Mouse (Mus musculus): ENCODE results near the gene Ddi2. TPM values are rescaled to one million over a fixed set of nuclear protein-coding genes. Genes with fewer than 3 reads are reported as not detected.

Gene Ddi2
- polyA plus RNA-seq, 1 experiment: 18.7 TPM

DNA sequence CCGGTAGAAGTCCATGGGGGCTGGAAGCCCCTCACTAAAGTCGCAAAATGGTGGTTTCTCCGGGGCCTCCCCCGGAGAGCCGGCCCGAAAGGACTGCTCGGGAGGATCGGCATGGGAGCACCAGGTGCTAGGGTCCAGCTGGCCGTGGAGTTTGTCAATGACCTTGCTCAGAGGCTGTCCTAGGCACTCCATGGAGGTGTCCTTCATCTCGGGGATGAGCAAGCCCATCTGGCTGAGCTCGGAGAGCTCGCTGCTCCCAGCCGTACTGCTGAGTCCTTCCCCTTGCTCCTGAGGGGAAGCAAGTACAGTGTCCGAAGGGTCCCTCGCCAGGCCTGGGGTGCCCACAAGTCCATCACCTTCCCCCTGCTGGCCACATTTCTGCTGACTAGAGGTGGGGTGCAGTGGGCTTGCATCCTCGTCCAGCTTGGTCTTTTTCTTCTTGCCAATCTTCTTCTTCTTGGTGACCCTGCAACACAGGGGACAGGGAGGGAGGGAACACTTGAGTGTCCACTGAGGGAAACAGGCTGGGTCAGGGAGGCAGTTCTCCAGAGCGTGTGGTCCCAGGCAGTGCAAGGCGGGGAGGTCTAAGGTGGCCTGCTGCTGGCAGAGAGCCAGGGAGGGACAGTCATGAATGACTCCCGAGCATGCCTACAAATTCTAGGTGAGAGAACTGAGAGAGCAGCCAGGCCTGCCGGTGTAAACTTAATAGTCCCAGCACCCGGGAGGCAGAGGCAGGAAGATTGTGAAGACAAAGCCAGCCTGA lies 90.9 kb downstream of the Ddi2 start:
- DNase-seq (ENCODE audit: extremely low spot score in 1 of 2, low spot score in 1 of 2): no peak

DNA sequence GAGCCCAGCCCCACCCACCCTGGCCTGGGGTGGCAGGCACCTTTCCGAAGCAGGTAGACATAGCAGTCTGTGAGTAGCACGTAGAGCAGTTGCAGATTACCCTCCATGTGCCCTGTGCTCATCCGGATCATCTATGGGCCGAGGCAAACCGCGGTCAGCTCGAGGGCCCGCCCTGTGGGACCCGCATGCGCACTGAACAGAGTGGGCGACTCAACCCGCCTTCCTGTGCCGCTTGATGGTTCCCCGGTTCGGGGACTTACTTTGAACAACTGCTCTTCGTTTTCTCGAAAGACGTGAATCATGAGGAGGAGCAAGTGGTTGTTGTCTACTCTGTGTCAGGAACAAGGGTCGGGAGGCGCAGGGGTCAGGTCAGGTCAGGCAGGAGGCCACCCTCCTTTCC lies 92.0 kb downstream of the Ddi2 start:
- no peak for DNase-seq (ENCODE audit: extremely low spot score in 1 of 2, low spot score in 1 of 2)

DNA sequence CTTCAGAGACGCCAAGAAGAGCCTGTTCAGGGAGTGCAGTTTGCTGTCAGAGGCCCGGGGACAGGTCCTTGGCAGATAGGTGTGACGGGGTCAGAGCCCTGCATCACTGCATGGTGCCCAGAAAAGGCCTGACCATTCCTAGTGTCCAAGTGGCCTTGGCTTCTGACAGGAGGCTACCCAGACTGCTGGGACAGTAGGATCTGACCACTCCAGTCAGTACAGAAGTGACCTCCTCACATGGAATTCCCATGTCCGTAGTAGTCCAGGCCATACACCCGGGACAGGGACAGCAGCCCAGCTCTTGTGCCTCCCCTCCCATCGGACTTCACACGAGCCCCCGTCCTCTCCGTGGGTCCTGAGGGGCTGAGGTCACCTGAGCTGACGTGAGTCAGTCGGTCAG lies 93.2 kb downstream of the Ddi2 start:
- no peak for DNase-seq (ENCODE audit: extremely low spot score in 1 of 2, low spot score in 1 of 2)

DNA sequence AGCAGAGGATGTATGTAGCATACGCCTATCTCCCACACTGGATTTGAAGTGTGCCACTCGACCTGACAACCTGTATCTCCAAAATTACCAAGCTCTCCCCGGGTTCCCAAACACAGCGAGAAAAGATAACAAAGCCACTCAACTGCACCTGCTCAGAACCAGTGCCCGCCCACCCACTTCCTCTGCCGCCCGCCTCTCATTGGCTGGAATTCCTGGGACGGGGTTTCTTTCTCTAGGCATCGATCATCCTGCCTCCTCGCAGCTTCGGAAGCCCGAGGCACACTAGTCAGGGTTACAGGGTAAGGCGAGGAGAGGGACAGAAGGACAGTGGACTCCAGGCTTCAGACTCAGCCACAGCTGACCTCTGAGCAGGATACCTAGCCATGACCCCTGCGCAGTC lies 94.6 kb downstream of the Ddi2 start:
- DNase-seq (ENCODE audit: extremely low spot score in 1 of 2, low spot score in 1 of 2): no peak

Other genes starting within 250 kb of the Ddi2 start
- 15.4 TPM in 2 replicates for gene Spen, start 184.8 kb downstream of the Ddi2 start, polyA plus RNA-seq (2012; rRNA removed)
- 1.0 and 2.6 TPM in 2 replicates for gene Fblim1, start 117.3 kb downstream of the Ddi2 start, polyA plus RNA-seq (2012; rRNA removed)
- 0.84 and 1.2 TPM in 2 replicates for gene Tmem82, start 104.8 kb downstream of the Ddi2 start, polyA plus RNA-seq (2012; rRNA removed)
- gene Slc25a34, start 99.6 kb downstream of the Ddi2 start, polyA plus RNA-seq (2012; rRNA removed): 8.0 and 9.7 TPM in 2 replicates
- gene Plekhm2, start 58.5 kb downstream of the Ddi2 start, polyA plus RNA-seq (2012; rRNA removed): 85.6 and 92.9 TPM in 2 replicates
- gene Rsc1a1, start 37.8 kb downstream of the Ddi2 start, polyA plus RNA-seq (2012; rRNA removed): 6.1 and 9.0 TPM in 2 replicates
- gene Agmat, start 23.3 kb upstream of the Ddi2 start, polyA plus RNA-seq (2012; rRNA removed): 0.40 and 1.1 TPM in 2 replicates
- 29.9 and 30.8 TPM in 2 replicates for gene Dnajc16, start 67.5 kb upstream of the Ddi2 start, polyA plus RNA-seq (2012; rRNA removed)
- 21.5 and 22.5 TPM in 2 replicates for gene Casp9, start 70.2 kb upstream of the Ddi2 start, polyA plus RNA-seq (2012; rRNA removed)
- 0.18 and 0.42 TPM in 2 replicates for gene Cela2a, start 102.7 kb upstream of the Ddi2 start, polyA plus RNA-seq (2012; rRNA removed)
- gene Ctrc, start 122.9 kb upstream of the Ddi2 start, polyA plus RNA-seq (2012; rRNA removed): not detected in 2 replicates
- gene Efhd2, start 151.5 kb upstream of the Ddi2 start, polyA plus RNA-seq (2012; rRNA removed): 244 and 256 TPM in 2 replicates